Mouse (Mus musculus): ENCODE measurements around the gene Robo2.

- TF ChIP-seq POLR2A (IDR thresholded peaks at IDR 0.05; ENCODE audit: borderline replicate concordance, extremely low read depth, insufficient read depth, insufficient read length, poor library complexity, severe bottlenecking) (no peak), CTCF (IDR thresholded peaks at IDR 0.05; ENCODE audit: borderline replicate concordance, extremely low read depth, insufficient read depth, insufficient read length) (no peak)
Observed at GRCm38 (mm10) chr16:74055061-74055751, 356.4 kb downstream of the Robo2 start.

All from brain, embryonic 14.5 days (tissue).